Mouse (Mus musculus): ENCODE results near the gene Clta.
A peak's percentile ranks its signal among the peaks of the same experiment; 100 is the strongest.

Gene Clta

DNA sequence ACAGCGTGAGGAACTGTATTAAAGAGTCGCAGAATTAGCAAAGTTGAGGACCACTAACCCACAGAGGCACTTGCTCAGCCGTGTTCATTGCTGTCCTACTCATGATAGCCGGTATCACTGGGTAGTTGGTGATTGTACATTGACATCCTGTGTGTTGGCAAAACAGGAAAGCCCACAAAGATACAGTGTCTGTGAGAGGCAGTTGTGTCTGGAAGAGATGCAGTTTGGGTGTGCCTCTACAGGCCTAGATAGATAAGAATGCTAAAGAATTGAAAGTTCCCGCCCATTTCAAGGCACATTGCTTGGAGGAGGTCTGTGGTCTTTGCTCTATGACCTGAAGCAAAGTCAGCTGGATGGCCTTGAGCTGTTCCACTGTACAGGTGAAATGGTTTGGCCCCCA lies at the start of gene Clta:
Gene Clta, plus strand, starts transcription at position 327 of the 400 bp plus-strand sequence.
- DNase-seq (ENCODE audit: low spot score in 2 of 2): no peak

DNA sequence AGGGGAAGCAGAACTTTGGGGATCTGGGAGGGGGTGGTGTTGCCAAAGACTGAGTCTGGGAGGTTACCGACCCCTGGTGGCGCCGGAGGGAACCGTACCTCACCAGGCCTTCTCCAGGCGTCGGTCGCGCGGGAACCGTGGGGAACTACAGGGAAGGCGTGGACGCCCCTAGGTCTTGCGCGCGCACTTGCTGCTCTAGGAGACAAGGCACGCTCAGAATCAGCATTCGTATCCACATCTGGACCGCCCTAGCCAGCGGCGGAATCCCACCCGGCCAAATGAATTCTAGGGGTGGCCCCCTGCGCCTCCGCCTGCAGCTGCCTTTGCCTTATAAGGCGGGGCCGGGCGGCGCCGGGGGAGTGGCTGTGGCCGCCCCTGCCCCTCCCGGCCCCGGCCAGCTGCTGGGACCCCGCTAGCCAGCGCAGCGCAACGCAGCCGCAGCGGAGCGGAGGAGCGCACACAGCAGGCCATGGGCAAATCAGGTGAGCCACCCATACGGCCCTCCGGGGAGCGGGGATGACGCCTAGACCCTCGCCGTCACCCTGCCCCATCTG lies 46.9 kb upstream of the Clta start, which contains the start of gene Glipr2:
Gene Glipr2, plus strand, starts transcription at position 110 of the 554 bp plus-strand sequence.
- DNase-seq (ENCODE audit: low spot score in 2 of 2): peak; percentile 50 to 65

DNA sequence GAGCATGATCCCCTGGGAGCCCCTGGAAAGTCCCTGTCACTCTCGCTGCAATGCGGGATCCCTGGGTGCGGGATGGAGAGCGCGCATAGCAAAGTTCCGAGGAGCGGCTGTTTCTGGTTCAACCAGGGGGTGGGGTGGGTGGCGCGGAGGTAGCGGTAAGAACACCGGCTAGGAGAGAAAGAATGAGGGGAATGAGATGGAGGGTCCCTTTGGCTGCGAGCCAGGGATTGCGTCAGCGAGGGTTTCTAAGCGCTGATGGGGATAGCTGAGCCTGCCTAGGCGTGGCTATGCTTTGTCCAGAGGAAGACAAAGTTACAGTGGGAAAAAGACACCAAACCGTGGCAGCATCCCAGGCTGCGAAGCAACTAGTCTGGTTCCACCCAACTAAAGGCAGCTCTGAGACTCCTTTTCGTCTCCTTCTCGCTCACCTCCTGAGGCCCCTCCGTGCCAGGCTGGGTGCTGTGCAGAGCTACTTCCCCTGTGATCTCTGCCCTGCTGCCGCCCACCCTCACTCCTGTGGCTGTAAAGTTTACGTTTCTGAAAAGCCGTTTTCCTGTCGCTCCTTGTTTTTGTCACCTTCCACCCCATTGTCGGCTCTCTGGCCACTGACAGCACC lies 46.3 kb upstream of the Clta start:
- no peak for DNase-seq (ENCODE audit: low spot score in 2 of 2)

- no peak for DNase-seq (ENCODE audit: low spot score in 2 of 2)
Observed at GRCm38 (mm10) chr4:43959523-43960179, 44.6 kb upstream of the Clta start.

DNA sequence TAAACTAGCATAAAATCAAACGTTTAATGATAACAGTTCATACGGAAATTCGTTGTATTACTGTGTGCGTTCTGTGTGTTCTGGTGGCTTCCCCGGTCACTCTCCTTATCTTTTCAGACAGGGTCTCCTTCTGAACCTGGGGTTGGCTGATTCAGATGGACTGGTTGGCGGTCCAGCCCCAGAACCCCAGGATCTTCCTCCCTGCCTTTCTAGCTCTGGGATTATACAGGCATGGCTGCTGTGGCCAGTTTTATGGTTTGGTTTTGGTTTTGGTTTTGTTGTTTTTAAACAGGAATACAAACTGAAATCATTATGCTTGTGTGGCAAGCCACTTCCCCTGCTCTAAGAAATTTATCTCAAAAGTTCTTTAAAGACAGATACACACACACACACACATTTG lies 44.0 kb upstream of the Clta start:
- no peak for DNase-seq (ENCODE audit: low spot score in 2 of 2)

GRCm38 (mm10) chr4:43964326-43964833 lies 39.9 kb upstream of the Clta start:
- no peak for DNase-seq (ENCODE audit: low spot score in 2 of 2)

- DNase-seq (ENCODE audit: low spot score in 2 of 2): no peak
Observed at GRCm38 (mm10) chr4:43964951-43965684, 39.1 kb upstream of the Clta start.

- DNase-seq (ENCODE audit: low spot score in 2 of 2): no peak
Observed at GRCm38 (mm10) chr4:43965856-43966535, 38.3 kb upstream of the Clta start.

- peak; percentile 26 to 39 for DNase-seq (ENCODE audit: low spot score in 2 of 2)
Observed at GRCm38 (mm10) chr4:43968650-43969049, 35.6 kb upstream of the Clta start.

- DNase-seq (ENCODE audit: low spot score in 2 of 2): no peak
Observed at GRCm38 (mm10) chr4:43969373-43969772, 34.9 kb upstream of the Clta start.

- DNase-seq (ENCODE audit: low spot score in 2 of 2): no peak
Observed at GRCm38 (mm10) chr4:43970393-43971330, 33.6 kb upstream of the Clta start.

- no peak for DNase-seq (ENCODE audit: low spot score in 2 of 2)
Observed at GRCm38 (mm10) chr4:43971541-43972136, 32.6 kb upstream of the Clta start.

DNA sequence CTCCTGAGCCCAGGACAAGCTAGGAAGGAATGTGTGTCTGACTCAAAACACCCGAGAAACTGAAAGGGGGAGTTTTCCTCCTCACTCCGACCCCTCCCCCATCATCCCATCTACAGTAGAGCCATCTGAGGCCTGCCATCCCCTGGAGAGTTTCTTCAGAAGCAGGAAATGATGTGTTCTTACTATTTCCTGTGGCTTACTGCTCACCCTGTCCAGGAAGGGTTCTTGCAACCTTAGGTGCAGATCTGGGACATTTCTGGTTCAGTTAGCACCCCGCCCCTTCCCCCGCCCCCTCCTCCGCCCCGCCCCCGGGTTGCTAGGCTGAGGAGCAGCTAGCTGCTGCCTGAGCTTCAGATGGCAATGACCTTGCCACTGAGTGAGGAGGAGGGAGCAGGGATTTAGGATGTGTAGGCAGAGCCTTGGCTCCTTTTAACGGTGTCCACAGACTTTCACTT lies 32.1 kb upstream of the Clta start:
- no peak for DNase-seq (ENCODE audit: low spot score in 2 of 2)

GRCm38 (mm10) chr4:43973526-43973981 lies 30.7 kb upstream of the Clta start:
- DNase-seq (ENCODE audit: low spot score in 2 of 2): peak; percentile 35 to 41

GRCm38 (mm10) chr4:43974914-43975616 lies 29.2 kb upstream of the Clta start:
- DNase-seq (ENCODE audit: low spot score in 2 of 2): no peak

- no peak for DNase-seq (ENCODE audit: low spot score in 2 of 2)
Observed at GRCm38 (mm10) chr4:43976223-43976740, 28.0 kb upstream of the Clta start.

- DNase-seq (ENCODE audit: low spot score in 2 of 2): no peak
Observed at GRCm38 (mm10) chr4:43978521-43979443, 25.5 kb upstream of the Clta start.

DNA sequence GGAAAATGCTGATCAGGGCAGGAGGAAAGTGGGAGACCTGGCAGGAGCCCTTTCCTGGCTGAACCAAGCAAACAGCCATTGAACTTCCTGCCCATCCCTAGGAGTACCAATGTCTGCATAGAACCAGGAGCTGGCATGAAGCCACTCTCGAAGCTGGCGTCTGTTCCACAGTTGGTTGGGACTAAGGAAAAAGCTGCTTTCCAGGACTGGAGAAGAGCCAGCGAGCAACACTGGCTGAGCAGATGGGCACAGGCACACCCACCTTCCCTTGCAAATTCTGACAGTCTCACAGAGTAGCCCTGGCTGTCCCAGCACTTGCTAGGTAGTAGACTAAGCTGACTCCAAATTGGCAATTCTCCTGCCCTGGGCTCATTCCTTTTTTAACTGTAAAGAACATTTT lies 24.5 kb upstream of the Clta start:
- DNase-seq (ENCODE audit: low spot score in 2 of 2): peak; percentile 91 to 95

Data from frontal cortex, postnatal 36 days (tissue).